9 mouse cellular contexts compared by ENCODE assay signal in the genomic region with DNA sequence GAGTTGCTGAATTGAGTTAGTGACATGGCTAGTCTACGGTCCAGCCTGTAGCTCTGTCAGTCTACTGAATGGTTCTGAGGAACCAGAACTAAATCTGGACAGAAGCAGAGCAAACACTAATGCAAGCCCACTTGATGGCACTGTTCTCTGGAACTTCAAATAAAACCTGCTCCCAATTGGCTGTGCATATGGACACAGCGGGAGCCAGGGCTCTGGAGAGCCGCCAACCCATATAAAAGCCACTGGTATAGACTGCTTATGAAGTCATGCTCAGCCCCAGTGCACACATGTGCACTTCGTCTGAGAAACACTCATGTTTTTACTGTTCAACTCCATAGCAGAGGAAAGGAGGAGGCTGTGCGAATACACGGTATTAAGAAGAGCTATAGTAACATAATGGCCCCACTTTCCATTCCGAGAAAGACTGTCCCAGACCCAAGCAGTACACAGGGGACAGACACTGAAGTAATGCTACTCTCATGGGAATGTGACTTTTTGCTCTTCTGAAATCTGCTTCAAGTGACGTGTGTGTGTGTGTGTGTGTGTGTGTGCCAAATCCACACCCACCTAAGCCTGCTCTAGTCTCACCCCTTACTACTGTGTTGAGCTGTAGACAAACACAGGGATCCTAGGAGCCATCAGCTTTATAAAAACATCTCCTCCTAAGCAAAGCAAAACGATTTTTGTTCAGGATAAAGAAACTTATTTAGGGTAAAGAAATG. TPM values are rescaled to one million over a fixed set of nuclear protein-coding genes. Genes with fewer than 3 reads are reported as not detected.
DNase-seq lines count a peak whose midpoint lies in the region; ATAC-seq and TF ChIP-seq lines count a peak whose summit lies in the region.
"Had no signal": no experiment of that assay in that cellular context is flagged by ENCODE, and none has a peak within 500 bp of the region (broad histone marks: within the 10 kb centered on the region; RNA-seq: fewer than 3 reads in every experiment).

No protein-coding gene starts in this region.

- no peaks in the 10 kb centered on the region for H3K9me3 ChIP-seq in limb, embryonic 14.5 days (ENCODE audit: control insufficient read depth, low read length)

- H3K4me1 ChIP-seq in limb, embryonic 14.5 days (ENCODE audit: control insufficient read depth, insufficient read depth, low read length), result peaks cover 11% of the 10 kb centered on the region

- no peak overlapping the region for H3K9ac ChIP-seq in limb, embryonic 14.5 days (ENCODE audit: low read depth, low read length, severe bottlenecking)

- no peaks in the 10 kb centered on the region for H3K27me3 ChIP-seq in limb, embryonic 14.5 days (ENCODE audit: control insufficient read depth, insufficient read depth, low read length)

- DNase-seq in adrenal gland, postnatal 10 days, result peak; percentile 14
- no peak for DNase-seq in adrenal gland, postnatal 4 days (ENCODE audit: low spot score in 2 of 2)
- no peak for DNase-seq in left cerebral cortex, adult 2 months (ENCODE audit: extremely low spot score in 1 of 2, low spot score in 2 of 2)
- DNase-seq in left cerebral cortex, adult 8-10 months (ENCODE audit: low spot score in 2 of 2), result no peak
- DNase-seq in cerebellum, adult 9-11 months, result peak; percentile 55
- DNase-seq in limb, embryonic 14.5 days (ENCODE audit: low spot score), result peak; percentile 92
- no peak for DNase-seq in natural killer cell, adult 2 months (ENCODE audit: low spot score in 2 of 2)
- DNase-seq in B cell, adult 2 months, result no peak
- DNase-seq: adrenal gland, postnatal 14 days had no signal

- H3K36me3 ChIP-seq in limb, embryonic 14.5 days (ENCODE audit: control insufficient read depth, insufficient read depth, low read length), result no peaks in the 10 kb centered on the region

- no peak for TF ChIP-seq POLR2A in limb, embryonic 14.5 days (IDR thresholded peaks at IDR 0.05; ENCODE audit: borderline replicate concordance, extremely low read depth, insufficient read depth, insufficient read length)

- intact Hi-C loops in left cerebral cortex, adult 2 months (cut with DNase I), result loop anchor here (2.0 kb wide), 1 partner anchor 144 kb away; no protein-coding TSS in a partner anchor

- H3K4me2 ChIP-seq in limb, embryonic 14.5 days (replicated peaks; ENCODE audit: low read depth, low read length, severe bottlenecking), result no peak overlapping the region

- ATAC-seq in limb, embryonic 14.5 days (ENCODE audit: low FRiP score, low read depth), result peak; percentile 89

- H3K4me3 ChIP-seq in left cerebral cortex, adult 2 months, result no peak overlapping the region
- H3K4me3 ChIP-seq in limb, embryonic 14.5 days (replicated peaks; ENCODE audit: low read length), result no peak overlapping the region

- peak; percentile 16 for TF ChIP-seq CTCF in left cerebral cortex, adult 2 months (IDR thresholded peaks at IDR 0.05)

- H3K27ac ChIP-seq in left cerebral cortex, adult 2 months, result no peak overlapping the region
- peak overlapping the region; percentile 19; the same call in 1 of the 2 replicates for H3K27ac ChIP-seq in limb, embryonic 14.5 days (replicated peaks; ENCODE audit: low read depth, low read length)

- 38% methylated on average over 9 of the region's 9 CpGs for WGBS in limb, embryonic 14.5 days

RNA-seq across cellular contexts. Expression of gene Tex35, which starts 28.8 kb away (rescaled TPM):
- total RNA-seq in adrenal gland, postnatal 10 days (2021), result not detected
- total RNA-seq in adrenal gland, postnatal 4 days (2021), result not detected
- total RNA-seq in left cerebral cortex, adult 2 months (2021), result not detected
- total RNA-seq in left cerebral cortex, adult 8-10 months (2022), result not detected
- polyA plus RNA-seq in limb, embryonic 14.5 days (2012; rRNA removed), result not detected in 2 replicates
- polyA plus RNA-seq in limb, embryonic 14.5 days (2014; fragmentation: Nextera tagmentation; extraction: Ambion mirVana), result not detected in 2 replicates
- total RNA-seq: adrenal gland, postnatal 14 days had no signal

Comparison
In these comparisons a context has a peak if more than half of its experiments do, and no peak if none do; other contexts are left out.
1. DNase-seq: peak in adrenal gland, postnatal 10 days (single experiment), cerebellum, adult 9-11 months (single experiment) and limb, embryonic 14.5 days (single experiment); none in adrenal gland, postnatal 4 days (0 of 2), left cerebral cortex, adult 2 months (0 of 2), left cerebral cortex, adult 8-10 months (0 of 2), natural killer cell, adult 2 months (0 of 2) and B cell, adult 2 months (0 of 2).